Mouse (Mus musculus): ENCODE measurements around the gene Cacna2d3.

The Cacna2d3 gene

DNA sequence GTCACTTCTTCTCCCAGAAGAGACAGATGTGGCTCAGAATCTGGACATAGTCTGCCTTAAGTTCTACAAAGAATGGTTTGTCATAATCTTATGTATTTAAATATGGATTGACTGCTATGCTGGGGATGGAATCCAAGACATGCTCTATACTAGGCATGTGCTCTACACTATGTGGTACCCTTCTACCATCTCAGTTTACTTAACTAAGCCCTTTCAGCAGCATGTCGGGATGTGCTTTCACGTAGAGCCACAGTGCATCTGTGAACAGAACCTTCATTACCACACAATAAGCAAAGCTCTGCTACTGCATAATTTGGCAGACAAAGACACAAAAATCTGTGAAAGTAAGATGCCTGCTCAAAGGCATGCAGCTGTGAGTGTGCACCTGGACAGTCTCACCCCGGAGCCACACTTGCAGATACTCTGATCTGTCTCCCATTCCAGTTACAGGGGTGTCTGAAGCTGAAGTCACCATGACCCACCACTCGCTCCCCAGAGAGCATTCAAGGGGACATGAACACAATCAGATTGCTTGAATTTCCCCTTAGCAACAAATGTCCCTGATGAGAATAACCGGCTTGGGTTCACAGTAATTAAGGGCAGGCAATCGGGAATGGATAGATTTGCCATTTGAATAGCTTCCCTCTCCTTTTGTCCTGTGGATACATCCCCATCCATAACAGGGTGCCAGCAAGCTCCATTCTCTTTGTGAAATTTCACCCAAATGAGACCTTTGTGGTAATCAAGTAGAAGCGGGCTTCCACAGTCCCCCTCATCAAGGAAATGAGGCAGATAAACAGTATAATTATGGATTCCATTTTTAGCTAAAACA, 773.4 kb downstream of the Cacna2d3 start:
- DNase-seq (ENCODE audit: low spot score in 2 of 2): no peak

DNA sequence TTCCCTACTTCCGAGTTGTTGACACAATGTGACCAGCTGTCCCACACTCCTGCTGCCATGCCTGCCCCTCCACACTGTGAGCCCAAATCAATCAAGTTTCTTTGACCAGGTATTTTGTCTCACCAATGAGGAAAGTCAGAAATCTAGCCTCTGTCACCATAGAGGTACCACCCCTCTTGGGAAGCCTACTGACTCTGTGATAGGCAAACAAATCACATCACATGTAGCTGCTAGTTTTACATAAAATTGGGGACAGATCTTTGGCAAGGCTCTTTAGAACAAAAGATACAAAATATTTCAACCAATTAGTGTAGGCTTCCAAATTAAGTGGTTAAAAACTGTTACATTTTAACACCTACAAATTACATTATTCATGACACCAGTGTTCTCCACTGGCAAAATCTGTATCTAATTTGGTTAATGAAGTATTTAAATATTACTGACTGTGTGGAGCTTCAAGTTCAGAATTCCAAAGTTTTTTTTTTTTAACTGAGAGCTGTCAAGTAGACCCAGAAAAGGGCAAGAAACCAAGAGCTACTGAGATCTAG, 788.8 kb downstream of the Cacna2d3 start:
- DNase-seq (ENCODE audit: low spot score in 2 of 2): no peak

DNA sequence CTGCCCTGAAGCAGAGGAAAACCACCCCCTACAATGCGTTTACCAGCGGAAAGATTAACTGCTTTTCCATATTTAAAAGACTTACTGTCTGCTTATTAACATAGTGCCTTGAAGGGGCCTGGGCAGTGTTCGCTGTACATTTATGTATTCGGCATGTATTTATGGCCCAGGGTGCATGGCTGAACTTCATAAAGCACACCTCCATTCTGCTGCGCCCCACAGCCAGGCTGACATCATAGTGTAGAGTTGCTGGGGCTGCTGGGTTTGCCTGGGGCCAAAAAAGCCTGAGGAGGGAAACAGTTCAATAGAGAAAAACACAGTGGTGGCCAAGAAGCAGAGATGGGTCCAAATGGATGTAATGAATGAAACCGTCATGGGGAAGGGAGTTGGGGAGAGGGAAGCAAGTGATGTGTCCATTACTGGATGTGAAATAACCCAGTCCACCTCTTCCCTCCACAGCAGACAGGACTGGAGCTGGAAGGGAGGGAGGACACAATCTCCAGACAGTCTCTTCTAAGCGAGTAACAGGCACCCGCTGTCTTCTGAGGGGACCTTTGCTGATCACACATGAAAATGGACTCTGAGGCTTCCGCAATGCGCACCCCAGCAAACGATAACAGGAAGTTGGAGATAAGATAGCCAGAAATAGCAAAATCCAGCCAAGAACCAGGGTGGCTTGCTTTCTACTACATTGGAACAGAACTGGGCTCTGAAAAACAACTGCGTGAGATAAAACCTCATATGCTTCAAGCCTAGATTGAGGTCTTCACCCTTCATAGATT, 798.3 kb downstream of the Cacna2d3 start:
- no peak for DNase-seq (ENCODE audit: low spot score in 2 of 2)

DNA sequence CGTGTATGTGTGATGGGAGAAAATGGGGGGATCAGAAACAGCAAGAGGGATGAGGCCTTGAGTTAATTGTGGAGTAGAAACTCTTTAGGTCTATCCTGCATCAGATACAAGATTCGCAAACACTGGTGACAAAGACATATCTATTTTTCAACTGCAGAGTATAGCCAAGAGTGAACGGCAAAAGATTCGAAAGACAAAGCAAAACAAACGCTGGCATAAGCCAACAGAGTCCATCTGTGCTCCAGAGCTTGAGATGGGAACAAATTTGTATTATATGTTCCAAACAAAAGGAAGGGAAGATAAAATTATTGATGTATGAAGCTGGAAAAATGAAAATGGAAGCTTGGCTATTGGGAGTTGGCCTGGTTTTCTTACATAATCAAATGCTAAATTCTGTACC, 802.8 kb downstream of the Cacna2d3 start:
- no peak for DNase-seq (ENCODE audit: low spot score in 2 of 2)

DNA sequence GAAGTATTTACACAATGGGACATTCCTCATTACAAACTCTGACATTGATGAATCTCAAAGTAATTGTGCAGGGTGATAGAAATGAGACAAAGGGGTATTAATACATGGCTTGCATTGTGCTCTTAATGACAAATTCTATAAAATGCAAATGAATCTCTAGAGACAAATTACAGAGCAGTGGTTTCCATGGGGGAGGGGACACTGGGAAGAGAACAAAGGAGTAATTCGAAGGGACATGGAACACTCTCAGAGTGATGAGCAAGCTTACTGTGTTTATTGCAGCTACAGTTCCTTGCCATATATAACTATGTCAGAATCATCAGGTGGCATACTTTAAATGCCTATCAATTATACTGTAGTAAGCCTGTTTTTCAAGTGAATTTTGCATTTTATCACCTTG, 806.7 kb downstream of the Cacna2d3 start:
- DNase-seq (ENCODE audit: low spot score in 2 of 2): no peak

DNA sequence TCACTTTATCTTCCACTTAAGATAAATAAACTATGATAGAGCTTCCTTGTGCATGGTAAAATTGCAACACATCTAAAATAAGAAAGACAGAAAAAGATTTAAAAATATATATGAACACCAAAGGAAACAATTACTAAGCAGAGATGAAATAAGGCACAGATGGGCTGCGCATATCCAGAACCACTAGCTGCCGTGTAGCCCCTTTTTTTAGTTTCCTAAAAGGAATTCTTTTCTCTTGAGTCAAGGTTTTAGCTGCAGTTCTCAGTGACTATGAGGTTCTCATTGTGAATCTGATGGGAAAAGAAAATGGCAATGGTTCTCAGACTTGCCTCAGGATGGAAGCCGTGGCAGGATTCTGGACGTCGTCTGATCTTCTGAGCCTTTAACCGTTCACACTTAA, 814.0 kb downstream of the Cacna2d3 start:
- DNase-seq (ENCODE audit: low spot score in 2 of 2): peak; percentile 28 to 38

DNA sequence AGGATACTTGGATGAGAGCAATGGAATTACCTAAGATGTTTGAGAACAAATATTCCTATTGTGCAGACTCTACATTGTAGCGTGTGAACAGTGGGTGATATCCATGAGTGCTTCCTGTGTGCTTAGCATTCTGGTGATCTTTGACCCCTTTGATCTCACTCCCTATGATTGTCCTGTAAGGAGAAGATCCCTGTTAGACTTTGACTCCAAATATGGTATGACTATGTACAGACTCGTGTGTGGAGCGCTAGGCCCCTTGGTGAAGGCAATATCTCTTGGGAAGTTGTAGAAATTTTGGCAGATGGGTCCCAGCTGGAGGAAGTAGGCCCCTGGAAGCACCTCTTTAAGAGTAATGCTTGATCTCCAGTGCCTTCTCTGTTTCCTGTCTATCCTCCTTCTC, 829.1 kb downstream of the Cacna2d3 start:
- DNase-seq (ENCODE audit: low spot score in 2 of 2): no peak

DNA sequence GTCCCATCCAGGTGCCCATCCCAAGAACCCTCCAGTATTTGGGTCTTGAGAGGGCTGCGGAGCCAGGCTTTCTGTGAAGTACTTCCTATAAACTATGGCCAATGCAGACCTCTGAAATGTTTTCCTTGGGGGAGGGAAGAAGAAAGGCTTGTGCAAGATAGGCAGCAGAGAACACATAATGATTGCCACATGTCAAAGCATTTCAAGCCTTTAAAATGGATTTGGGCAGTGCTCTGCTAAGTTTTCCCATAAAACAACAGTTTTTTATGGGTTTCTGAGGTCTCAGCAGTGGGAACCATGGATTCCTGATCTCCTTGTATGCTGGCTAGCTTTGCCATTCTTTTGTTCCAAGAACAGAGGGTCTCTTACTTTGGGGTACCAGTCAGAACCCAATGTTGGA, 834.3 kb downstream of the Cacna2d3 start:
- DNase-seq (ENCODE audit: low spot score in 2 of 2): no peak

DNA sequence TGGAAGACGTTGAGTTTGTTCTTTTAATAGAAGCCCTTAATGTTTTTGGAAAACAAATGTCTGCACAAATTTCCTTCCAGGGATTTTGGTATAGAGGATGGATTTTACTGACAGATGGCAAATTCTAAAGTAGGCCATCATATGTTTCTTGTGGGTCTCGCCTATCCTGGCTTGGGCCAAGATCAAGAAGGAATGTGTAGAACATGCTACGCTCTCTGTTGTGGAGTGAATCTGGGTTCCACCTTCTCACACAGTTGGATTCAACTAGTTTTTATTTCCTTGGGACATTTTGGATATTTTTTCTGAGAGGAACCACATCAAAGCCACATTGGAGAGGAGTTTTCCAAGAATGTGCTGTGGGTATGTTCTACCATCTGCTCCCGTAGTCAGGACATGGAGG, 835.0 kb downstream of the Cacna2d3 start:
- DNase-seq (ENCODE audit: low spot score in 2 of 2): no peak

DNA sequence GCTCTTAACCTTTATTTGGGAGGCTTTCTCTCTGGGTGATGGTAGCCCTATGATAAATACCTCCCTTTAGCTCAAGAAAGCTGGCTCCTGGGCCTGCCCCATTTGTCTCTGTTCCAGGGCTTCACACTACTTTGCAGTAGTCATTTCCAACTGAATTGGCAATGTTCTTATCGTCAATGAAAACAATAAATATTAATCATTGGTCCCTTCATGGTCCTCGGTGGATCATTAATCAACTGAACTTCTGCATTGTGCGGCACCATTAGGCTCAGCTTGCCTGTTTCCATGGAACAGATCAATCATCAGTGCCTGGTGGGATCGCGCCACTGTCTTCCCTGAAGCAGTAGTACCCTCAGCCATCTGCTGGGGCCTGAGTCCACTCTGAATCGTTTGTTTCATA, 850.7 kb downstream of the Cacna2d3 start:
- no peak for DNase-seq (ENCODE audit: low spot score in 2 of 2)

DNA sequence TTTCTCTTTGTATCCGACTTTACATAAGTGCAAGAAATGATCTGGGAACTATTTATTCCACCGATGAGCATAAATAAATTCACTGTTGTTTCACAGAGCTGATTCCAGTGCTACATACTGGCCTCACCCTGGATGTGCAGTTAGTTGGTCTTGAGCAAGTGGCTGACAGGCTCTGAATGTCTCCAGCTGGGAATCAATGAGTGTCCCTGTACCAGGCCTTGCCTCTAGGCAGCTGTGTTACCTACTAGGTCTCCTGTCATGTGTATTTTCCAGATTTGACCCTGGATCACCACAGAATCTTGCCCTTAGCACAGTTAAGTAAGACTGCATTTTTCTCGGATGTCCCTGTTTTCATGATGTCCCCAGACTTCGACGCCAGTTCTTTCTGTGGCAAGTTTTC, 851.3 kb downstream of the Cacna2d3 start:
- DNase-seq (ENCODE audit: low spot score in 2 of 2): no peak

DNA sequence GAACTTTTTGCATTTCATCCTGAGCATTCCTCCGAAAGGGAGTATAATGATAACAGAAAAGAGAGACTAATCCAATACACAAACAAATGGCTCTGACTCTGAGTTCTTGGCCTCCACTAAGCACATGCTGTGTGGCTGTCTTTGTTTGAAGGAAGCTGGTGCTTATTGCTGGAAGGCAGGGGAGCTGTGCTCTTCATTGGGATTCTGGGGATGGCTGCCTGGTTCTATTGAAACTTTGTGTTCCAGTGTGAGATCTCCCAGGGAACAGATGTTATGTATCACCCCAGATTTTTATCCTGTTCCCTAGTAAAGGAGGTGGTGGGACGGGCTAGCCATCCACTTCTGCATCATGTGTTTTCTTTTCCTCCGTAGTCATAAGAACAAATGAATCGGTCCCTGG, 856.7 kb downstream of the Cacna2d3 start:
- peak in 1 of 2 experiments; percentile 28 for DNase-seq (ENCODE audit: low spot score in 2 of 2)

DNA sequence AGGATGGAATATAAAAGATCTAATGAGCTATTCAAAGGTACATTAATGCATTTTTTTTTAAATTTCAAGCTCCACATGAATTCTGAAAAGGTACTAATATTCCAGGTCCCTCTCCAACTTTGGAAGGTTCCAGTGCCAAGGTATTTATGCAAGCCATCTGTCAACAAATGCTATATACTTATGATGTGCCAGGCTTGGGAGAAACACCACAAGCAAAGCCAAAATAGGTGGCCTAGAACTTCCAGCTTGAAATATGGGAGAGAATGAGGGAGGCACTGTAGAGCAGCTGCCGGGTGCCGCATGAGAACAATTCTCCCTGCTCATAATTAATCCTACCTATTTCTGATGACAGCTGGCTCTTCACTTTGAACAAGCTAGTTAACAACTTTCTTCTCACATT, 860.5 kb downstream of the Cacna2d3 start:
- no peak for DNase-seq (ENCODE audit: low spot score in 2 of 2)
